Mouse (Mus musculus) liver, postnatal 0 days (tissue): ENCODE measurements around the gene Hddc3.

Experiments
- CTCF ChIP-seq: sonication (generic); IDR thresholded peaks from 2 replicates; pipeline ENCODE4 v1.5.1; 2016; ENCODE audit warnings: antibody characterized with exemption, low read depth
- EP300 ChIP-seq: IDR thresholded peaks from 2 replicates; pipeline ENCODE4 v1.6.1; 2016; ENCODE audit warnings: antibody characterized with exemption, low read depth, mild to moderate bottlenecking

DNA sequence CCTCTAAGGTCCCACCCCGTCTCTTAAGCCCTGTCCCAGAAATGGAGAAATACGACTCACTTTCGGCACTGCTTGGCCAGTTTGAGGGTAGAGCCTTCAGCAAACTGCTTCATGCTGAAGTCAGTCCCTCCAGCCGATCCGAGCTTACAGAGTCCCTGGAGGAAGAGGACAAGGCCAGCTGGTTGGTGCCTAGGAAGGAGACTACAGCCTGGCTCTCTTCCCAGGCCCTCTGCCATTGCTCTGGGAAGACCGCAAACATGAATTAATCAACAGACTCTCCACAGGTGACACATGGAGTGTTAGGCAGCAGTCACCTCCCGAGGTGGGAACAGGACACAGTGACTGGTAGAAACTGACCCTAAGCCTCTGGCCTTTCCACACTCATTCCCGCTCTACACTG, 12.6 kb upstream of the Hddc3 start:
- TF ChIP-seq CTCF (no peak), EP300 (no peak)
